Mouse (Mus musculus) common myeloid progenitor, adult 5-6 weeks (primary cell): ENCODE measurements around the gene Fyco1. TPM values are rescaled to one million over a fixed set of nuclear protein-coding genes. Genes with fewer than 3 reads are reported as not detected.
"Not testable (repeated sequence)": the region's sequence is repeated elsewhere in the genome, so short reads cannot be mapped to it uniquely, and the experiment has no call there.

Source experiments
- ATAC-seq: replicated peaks from 2 replicates; pipeline ENCODE4 v1.8.0; 2016; ENCODE audit warnings: low read depth, mild to moderate bottlenecking, moderate TSS enrichment, inconsistent platforms; ENCODE audit not compliant: poor library complexity, severe bottlenecking
- total RNA-seq: library from RNA; stranded (forward); fragments of 200-1000, 187-1606 nt; gene quantifications from 2 replicates; pipeline ENCODE4 v1.2.3, GENCODE M21; 2017

Fyco1 gene
- total RNA-seq, 1 experiment from 2014 or later: 13.6 TPM

GRCm38 (mm10) chr9:123757326-123757725 lies 94.4 kb downstream of the Fyco1 start:
- ATAC-seq: no peak

- peak; percentile 36; the same call in 1 of the 2 replicates for ATAC-seq
Measured at GRCm38 (mm10) chr9:123756752-123757151, 94.9 kb downstream of the Fyco1 start.

DNA sequence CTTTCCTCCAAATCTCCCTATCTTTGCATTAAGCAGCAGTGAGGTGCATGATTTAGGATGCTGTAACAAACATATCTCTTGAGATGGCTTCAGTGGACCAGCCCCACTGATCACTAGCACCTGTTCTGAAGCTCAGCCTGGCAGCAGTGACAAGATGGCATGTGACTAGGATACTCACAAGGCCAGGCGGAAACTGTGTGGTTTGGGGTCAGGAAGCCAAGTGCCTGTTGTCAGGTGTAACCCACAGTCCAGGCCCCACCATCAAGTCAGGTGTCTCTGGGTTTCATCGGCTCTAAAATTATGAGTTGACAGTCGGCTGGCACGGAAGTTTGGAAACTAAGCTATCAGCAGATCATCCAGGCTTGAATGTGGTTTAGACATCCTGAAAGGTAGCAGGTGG lies 97.4 kb downstream of the Fyco1 start:
- ATAC-seq: peak; percentile 86

DNA sequence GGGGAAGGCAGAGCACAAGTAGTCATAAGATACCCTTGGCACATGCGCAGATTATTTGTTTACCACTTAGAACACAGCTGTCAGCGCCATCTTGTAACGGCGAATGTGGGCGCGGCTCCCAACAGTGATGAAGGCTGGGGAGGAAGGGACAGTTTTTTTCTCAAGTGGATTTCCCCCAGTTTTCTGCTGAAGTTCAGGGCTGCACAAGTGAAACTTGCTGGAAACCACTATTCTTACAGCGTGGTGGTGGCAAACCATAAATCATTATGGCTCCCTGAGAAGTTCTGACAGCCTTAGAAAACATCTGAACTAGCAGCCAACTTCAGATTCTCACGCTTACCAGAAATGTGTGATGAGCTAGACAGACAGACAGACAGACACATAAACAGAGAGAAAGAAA lies 102.0 kb downstream of the Fyco1 start:
- not testable (repeated sequence) for ATAC-seq

DNA sequence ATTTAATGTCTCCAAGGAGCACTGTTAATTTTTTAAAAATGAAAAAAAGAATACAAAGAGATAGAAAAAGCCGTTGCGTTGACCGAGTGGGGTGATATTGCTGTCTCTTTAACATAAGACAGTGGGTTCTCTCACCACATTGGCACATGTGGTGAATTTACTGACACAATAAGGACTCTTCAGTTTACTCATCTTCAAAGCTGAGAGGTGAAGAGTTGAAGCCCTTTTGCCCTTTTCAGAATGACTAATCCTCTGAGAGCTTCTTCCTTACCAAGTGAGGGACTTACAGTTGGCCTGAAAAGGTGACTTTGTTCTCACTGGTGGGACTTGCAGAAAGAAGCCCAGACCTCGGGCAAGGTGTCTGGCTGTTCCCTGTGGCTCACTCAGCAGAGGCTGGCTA lies 110.9 kb downstream of the Fyco1 start:
- ATAC-seq: no peak

Other genes starting within 250 kb of the Fyco1 start
- 0.19 and 0.37 TPM in 2 replicates for gene Slc6a20b, start 219.3 kb downstream of the Fyco1 start, total RNA-seq
- 0.32 and 0.82 TPM in 2 replicates for gene Ccr9, start 173.5 kb downstream of the Fyco1 start, total RNA-seq
- 0.39 and 1.5 TPM in 2 replicates for gene Slc6a20a, start 173.0 kb downstream of the Fyco1 start, total RNA-seq
- gene Lztfl1, start 134.2 kb downstream of the Fyco1 start, total RNA-seq: 36.9 and 39.3 TPM in 2 replicates
- gene Cxcr6, start 45.4 kb downstream of the Fyco1 start, total RNA-seq: 0.32 TPM in 1 of 2 replicates, not detected in the other
- gene Xcr1, start 10.1 kb upstream of the Fyco1 start, total RNA-seq: not detected in 2 replicates
- 0.59 and 0.87 TPM in 2 replicates for gene Ccr1, start 116.8 kb upstream of the Fyco1 start, total RNA-seq
- gene Ccr1l1, start 126.5 kb upstream of the Fyco1 start, total RNA-seq: not detected in 2 replicates
- gene Ccr3, start 170.1 kb upstream of the Fyco1 start, total RNA-seq: not detected in 2 replicates